Mouse (Mus musculus) C2C12 (cell line): ENCODE data around the gene Sorbs1. TPM values are rescaled to one million over a fixed set of nuclear protein-coding genes. Genes with fewer than 3 reads are reported as not detected.

Source experiments
- H3K27me3 ChIP-seq: one replicate; pipeline ENCODE4 v1.6.1; 2011; ENCODE audit not compliant: control insufficient read depth, insufficient read depth, insufficient read length
- H3K36me3 ChIP-seq: one replicate; pipeline ENCODE4 v1.6.1; 2011; ENCODE audit not compliant: control insufficient read depth, insufficient read depth
- H3K4me3 ChIP-seq: one replicate; pipeline ENCODE4 v1.5.1; 2011; ENCODE audit warnings: mild to moderate bottlenecking, control low read depth; ENCODE audit not compliant: poor library complexity, insufficient read depth, severe bottlenecking
- H3K79me2 ChIP-seq: one replicate; pipeline ENCODE4 v1.6.1; 2011; ENCODE audit not compliant: control insufficient read depth, insufficient read depth
- H3K79me3 ChIP-seq: one replicate; pipeline ENCODE4 v1.6.1; 2011; ENCODE audit warnings: low read depth, control low read depth
- H3ac ChIP-seq: one replicate; pipeline ENCODE3; 2011; ENCODE audit warnings: low read depth; ENCODE audit not compliant: control insufficient read depth, insufficient read length
- CEBPB ChIP-seq: IDR thresholded peaks from one replicate; pipeline ENCODE4 v1.6.1; 2011; ENCODE audit warnings: low read depth, mild to moderate bottlenecking, control low read depth, moderate library complexity
- CTCF ChIP-seq: IDR thresholded peaks from one replicate; pipeline ENCODE4 v1.5.1; 2011; ENCODE audit not compliant: control insufficient read depth, insufficient read depth, insufficient read length
- FOSL1 ChIP-seq: IDR thresholded peaks from one replicate; pipeline ENCODE4 v1.8.0; 2011; ENCODE audit warnings: mild to moderate bottlenecking, low read length; ENCODE audit not compliant: poor library complexity, insufficient read depth, severe bottlenecking
- MAX ChIP-seq: IDR thresholded peaks from one replicate; pipeline ENCODE4 v1.6.1; 2011; ENCODE audit warnings: mild to moderate bottlenecking, control low read depth
- MYOD1 ChIP-seq: IDR thresholded peaks from one replicate; pipeline ENCODE4 v1.6.1; 2011; ENCODE audit warnings: low read depth; ENCODE audit not compliant: control insufficient read depth, insufficient read length
- MYOG ChIP-seq: IDR thresholded peaks from one replicate; pipeline ENCODE4 v1.6.1; 2011; ENCODE audit not compliant: control insufficient read depth, insufficient read length; ENCODE audit errors: extremely low read depth
- USF1 ChIP-seq: IDR thresholded peaks from one replicate; pipeline ENCODE4 v1.6.1; 2011; ENCODE audit warnings: low read depth, mild to moderate bottlenecking, control low read depth, moderate library complexity
- polyA plus RNA-seq: library from polyadenylated mRNA; unstranded; fragments of >200 nt; fragmentation: generic; extraction: Trizol; gene quantifications from one replicate; pipeline ENCODE4 v1.2.1, GENCODE M21; 2012; ENCODE audit warnings: missing spikeins

Gene Sorbs1
- polyA plus RNA-seq, 1 experiment, result 9.0 TPM

- no peaks in the 10 kb centered on the region for H3K27me3 ChIP-seq
- no peak overlapping the region for H3ac ChIP-seq
- no peaks in the 10 kb centered on the region for H3K79me3 ChIP-seq
- H3K4me3 ChIP-seq, result no peak overlapping the region
- no peak for TF ChIP-seq CTCF
- TF ChIP-seq MYOD1, result no peak
- TF ChIP-seq CEBPB, result no peak
- no peak for TF ChIP-seq MYOG
- TF ChIP-seq USF1, result no peak
- TF ChIP-seq FOSL1, result no peak
- no peak for TF ChIP-seq MAX
- H3K36me3 ChIP-seq, result no peaks in the 10 kb centered on the region
- H3K79me2 ChIP-seq, result no peaks in the 10 kb centered on the region
Measured at GRCm38 (mm10) chr19:40355075-40355474, 158.5 kb downstream of the Sorbs1 start.

GRCm38 (mm10) chr19:40352006-40352405 is 161.6 kb downstream of the Sorbs1 start:
- H3K4me3 ChIP-seq, result no peak overlapping the region
- no peaks in the 10 kb centered on the region for H3K36me3 ChIP-seq
- TF ChIP-seq MYOD1, result no peak
- no peak for TF ChIP-seq MYOG
- TF ChIP-seq MAX, result no peak
- no peak for TF ChIP-seq CTCF
- TF ChIP-seq FOSL1, result no peak
- H3K79me2 ChIP-seq, result no peaks in the 10 kb centered on the region
- H3ac ChIP-seq, result no peak overlapping the region
- no peaks in the 10 kb centered on the region for H3K79me3 ChIP-seq
- H3K27me3 ChIP-seq, result no peaks in the 10 kb centered on the region

DNA sequence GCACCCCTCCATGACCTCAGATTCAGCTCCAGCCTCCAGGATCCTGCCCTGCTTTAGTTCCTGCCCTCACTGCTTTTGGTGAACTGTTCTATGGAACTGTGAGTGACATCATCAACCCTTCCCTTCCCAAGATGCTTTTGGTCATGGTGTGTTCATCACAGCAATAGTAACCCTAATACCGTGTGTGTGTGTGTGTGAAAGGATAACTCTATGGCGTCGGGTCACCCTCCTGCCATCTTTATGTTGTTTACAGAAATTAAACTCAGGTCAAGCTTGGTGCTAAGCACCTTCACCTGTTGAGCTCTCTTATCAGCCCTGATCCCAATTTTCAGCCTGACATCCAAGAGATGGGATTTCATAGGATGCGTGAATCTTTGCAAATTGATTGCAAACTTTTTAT is 162.7 kb downstream of the Sorbs1 start:
- Histone ChIP-seq H3K79me3 (no peaks in the 10 kb centered on the region), H3ac (no peak overlapping the region), H3K36me3 (no peaks in the 10 kb centered on the region), H3K4me3 (no peak overlapping the region), H3K27me3 (no peaks in the 10 kb centered on the region), H3K79me2 (no peaks in the 10 kb centered on the region)
- no peak for TF ChIP-seq MAX
- TF ChIP-seq MYOG, result no peak
- TF ChIP-seq MYOD1, result no peak
- no peak for TF ChIP-seq USF1
- no peak for TF ChIP-seq CEBPB
- no peak for TF ChIP-seq FOSL1
- no peak for TF ChIP-seq CTCF

DNA sequence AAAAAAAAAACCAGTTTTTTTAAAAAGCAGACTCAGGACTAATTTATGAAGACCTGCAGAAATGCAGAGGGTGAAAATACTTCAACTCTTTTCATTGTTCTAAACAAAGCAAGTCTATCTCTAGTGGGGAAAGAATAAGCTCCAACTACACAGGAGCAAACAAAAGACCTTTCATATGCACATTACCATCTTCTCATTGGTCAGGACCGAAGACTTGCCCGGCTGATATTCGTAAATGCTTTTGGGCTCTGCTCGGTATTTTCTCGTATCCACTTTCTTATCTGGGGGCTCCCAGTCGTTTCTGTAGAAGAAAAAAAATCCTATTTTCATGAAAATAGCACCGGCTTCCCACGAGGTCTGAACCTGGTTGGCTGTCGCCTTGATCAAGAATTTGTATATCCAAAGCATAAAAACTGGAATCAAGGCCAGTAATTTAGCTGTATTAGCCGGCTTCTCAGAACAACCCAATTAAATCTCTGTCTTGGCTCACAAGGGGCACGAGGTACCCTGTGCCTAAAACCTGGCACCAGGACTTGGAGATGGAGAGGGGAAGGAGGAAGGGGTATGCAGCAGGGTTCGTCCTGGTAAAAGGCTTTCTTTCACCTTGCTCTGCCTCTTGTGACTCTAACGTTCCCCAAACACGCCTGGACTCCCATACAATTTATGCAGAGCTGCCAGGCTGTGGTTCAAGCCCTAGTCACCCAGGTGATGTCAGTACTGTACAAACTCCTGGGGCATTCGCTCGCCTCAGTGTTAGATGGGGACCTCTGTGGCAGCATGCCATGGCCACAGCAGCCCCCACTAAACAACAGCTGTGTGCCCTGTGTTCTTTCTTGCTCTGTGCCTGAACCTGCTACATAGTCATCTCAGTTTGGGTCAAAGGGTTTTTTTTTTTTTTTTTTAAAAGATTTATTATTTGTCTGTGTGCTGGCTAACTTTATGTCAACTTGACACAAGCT is 163.6 kb downstream of the Sorbs1 start:
- Histone ChIP-seq H3K36me3 (no peaks in the 10 kb centered on the region), H3K79me3 (no peaks in the 10 kb centered on the region), H3K4me3 (no peak overlapping the region), H3K27me3 (no peaks in the 10 kb centered on the region), H3ac (no peak overlapping the region), H3K79me2 (no peaks in the 10 kb centered on the region)
- TF ChIP-seq USF1 (no peak), CEBPB (no peak), MAX (no peak), FOSL1 (no peak)

GRCm38 (mm10) chr19:40349281-40349680 is 164.3 kb downstream of the Sorbs1 start:
- TF ChIP-seq MYOG (no peak), CTCF (no peak), MYOD1 (no peak), MAX (no peak), USF1 (no peak), CEBPB (no peak), FOSL1 (no peak)
- H3K79me2 ChIP-seq, result no peaks in the 10 kb centered on the region
- no peak overlapping the region for H3K4me3 ChIP-seq
- H3ac ChIP-seq, result no peak overlapping the region
- no peaks in the 10 kb centered on the region for H3K79me3 ChIP-seq
- no peaks in the 10 kb centered on the region for H3K27me3 ChIP-seq
- no peaks in the 10 kb centered on the region for H3K36me3 ChIP-seq

DNA sequence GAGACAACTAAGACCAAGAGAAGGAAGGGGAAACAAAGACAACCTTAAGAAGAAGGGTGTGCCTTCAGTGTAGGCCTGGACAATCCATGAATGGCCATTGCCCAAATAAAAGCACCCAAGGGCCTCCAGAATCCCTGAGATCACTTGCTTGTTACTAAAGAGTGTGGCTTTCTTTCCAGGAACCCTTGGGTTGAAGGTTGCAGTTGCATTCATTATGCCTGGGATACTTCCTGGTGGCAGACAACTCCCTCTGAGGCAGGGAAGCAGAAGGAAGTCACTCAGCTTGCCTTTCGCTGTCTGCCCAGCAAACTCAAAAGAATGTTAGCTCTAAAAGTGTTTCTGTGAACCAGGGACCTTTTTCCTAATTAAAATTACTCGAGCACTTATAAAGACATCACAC is 164.9 kb downstream of the Sorbs1 start:
- Histone ChIP-seq H3ac (no peak overlapping the region), H3K4me3 (no peak overlapping the region), H3K79me2 (no peaks in the 10 kb centered on the region), H3K27me3 (no peaks in the 10 kb centered on the region), H3K36me3 (no peaks in the 10 kb centered on the region), H3K79me3 (no peaks in the 10 kb centered on the region)
- TF ChIP-seq CTCF, result no peak
- TF ChIP-seq MYOG, result no peak
- no peak for TF ChIP-seq FOSL1
- TF ChIP-seq USF1, result no peak
- TF ChIP-seq MAX, result no peak
- TF ChIP-seq MYOD1, result no peak
- TF ChIP-seq CEBPB, result no peak
